Mouse (Mus musculus) erythroblast, embryonic 14.5 days (primary cell): Measurements from ENCODE around the gene Usp12. TPM values are rescaled to one million over a fixed set of nuclear protein-coding genes. Genes with fewer than 3 reads are reported as not detected.

Source experiments
- H3K27me3 ChIP-seq: 2 replicates; pipeline ENCODE4 v1.6.1; 2012; ENCODE audit warnings: inconsistent platforms; ENCODE audit not compliant: control insufficient read depth
- H3K36me3 ChIP-seq: 2 replicates; pipeline ENCODE4 v1.6.1; 2012; ENCODE audit warnings: mild to moderate bottlenecking, inconsistent platforms; ENCODE audit not compliant: control insufficient read depth
- H3K4me1 ChIP-seq: 2 replicates; pipeline ENCODE4 v1.6.1; 2012; ENCODE audit warnings: inconsistent platforms; ENCODE audit not compliant: control insufficient read depth
- H3K4me3 ChIP-seq: replicated peaks from 2 replicates; pipeline ENCODE3; 2012; ENCODE audit warnings: moderate library complexity, mild to moderate bottlenecking, inconsistent platforms
- H3K9me3 ChIP-seq: 2 replicates; pipeline ENCODE4 v1.6.1; 2012; ENCODE audit warnings: low read length, inconsistent platforms, mixed read lengths; ENCODE audit not compliant: control insufficient read depth
- GATA1 ChIP-seq: IDR thresholded peaks from 2 replicates; pipeline ENCODE4 v1.6.1; 2012; ENCODE audit warnings: low read length, inconsistent platforms, mixed read lengths
- TAL1 ChIP-seq: IDR thresholded peaks from 3 replicates; pipeline ENCODE4 v1.6.1; 2012; ENCODE audit warnings: low read length, inconsistent platforms, mixed read lengths
- polyA plus RNA-seq: library from polyadenylated mRNA; stranded (reverse); fragments of >175 nt; gene quantifications from 2 replicates; pipeline ENCODE4 v1.2.3, GENCODE M21; 2012

The Usp12 gene
- polyA plus RNA-seq, 1 experiment, result 0.26 TPM

DNA sequence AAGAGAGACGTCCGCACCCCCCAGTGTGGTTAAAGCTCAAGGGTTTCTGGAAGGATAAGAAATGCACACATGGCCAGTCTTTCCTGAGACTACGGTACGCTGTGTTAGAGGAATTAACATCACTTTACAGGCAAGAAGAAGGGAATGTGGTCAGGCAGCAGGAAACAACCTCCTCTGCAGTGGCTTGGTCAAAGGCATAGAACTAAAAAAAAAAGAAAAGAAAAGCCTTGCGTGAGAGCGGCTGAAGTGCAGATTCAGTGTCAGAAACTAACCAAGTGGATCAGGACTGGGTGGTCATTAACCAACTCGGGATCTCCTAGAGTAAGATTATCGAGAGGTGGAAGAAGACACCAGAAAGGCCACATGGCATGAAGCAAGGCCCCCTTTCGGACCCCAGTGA lies 5.4 kb downstream of the Usp12 start:
- Histone ChIP-seq H3K4me3 (no peak overlapping the region), H3K4me1 (peaks cover 42% of the 10 kb centered on the region), H3K36me3 (no peaks in the 10 kb centered on the region), H3K9me3 (no peaks in the 10 kb centered on the region), H3K27me3 (no peaks in the 10 kb centered on the region; the same call in 1 of the 2 replicates)
- TF ChIP-seq GATA1 (no peak), TAL1 (no peak)

DNA sequence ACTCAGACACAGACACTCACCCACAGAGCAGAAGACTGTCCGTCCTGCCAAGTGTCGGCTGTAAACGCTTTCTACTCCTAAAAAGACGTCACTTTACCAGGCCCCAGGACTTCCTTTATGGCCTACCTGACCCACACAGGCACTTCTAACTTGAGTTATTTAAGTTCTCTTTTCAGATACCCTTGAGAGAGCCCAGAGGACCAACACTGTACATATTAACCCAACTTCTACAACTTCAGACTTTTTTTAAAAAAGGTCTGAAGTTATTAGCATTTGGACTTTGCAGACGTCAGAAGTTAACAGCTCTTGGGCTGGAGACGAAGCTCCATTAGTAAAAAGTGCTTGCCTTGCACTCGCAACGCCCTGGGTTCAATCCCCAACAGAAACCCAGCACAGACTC lies 8.7 kb downstream of the Usp12 start:
- Histone ChIP-seq H3K4me3 (no peak overlapping the region), H3K4me1 (peaks cover 21% of the 10 kb centered on the region), H3K36me3 (peaks cover 2% of the 10 kb centered on the region; the same call in 1 of the 2 replicates), H3K9me3 (no peaks in the 10 kb centered on the region), H3K27me3 (no peaks in the 10 kb centered on the region)
- TF ChIP-seq GATA1 (no peak), TAL1 (no peak)

DNA sequence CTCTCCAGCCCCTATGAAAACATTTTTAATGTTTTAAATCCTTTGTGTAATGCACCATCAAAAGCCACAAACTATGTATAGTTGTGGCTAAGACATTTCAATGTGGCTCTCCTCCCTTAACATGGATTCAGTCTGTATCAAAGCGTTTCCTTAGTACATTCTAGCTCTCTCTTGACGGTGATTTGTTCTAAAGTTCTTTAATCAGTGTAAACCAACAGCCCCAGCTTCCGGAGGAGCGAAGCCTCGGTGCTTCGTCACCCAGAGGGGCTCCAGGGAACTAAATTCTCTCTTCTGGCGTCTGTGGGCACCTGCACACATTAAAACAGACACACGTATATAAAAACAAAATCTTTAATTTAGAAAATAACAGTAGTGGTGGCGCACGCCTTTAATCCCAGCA lies 10.9 kb downstream of the Usp12 start:
- Histone ChIP-seq H3K27me3 (no peaks in the 10 kb centered on the region), H3K4me3 (no peak overlapping the region), H3K9me3 (no peaks in the 10 kb centered on the region), H3K4me1 (peaks cover 19% of the 10 kb centered on the region), H3K36me3 (peaks cover 2% of the 10 kb centered on the region; the same call in 1 of the 2 replicates)
- TF ChIP-seq GATA1, result no peak
- TF ChIP-seq TAL1, result no peak

DNA sequence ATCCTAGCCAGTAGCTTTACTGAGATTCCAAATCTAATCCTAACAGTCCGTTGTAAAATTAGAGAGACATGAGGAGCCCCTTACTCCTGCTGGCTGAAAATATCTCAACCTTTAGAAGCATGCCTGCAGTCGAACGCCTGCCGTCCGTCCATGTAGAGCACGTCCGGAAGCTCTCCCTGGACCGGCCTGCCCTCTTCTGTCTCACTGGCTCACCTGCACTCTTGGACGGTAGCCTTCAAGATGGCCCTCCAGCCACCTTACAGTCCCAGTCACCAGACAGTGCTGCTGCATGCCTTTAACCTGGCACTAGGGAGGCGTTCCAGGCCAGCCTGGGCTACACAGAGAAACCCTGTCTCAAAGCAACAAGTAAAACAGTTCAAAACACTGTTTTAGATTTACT lies 11.5 kb downstream of the Usp12 start:
- no peak for TF ChIP-seq TAL1
- TF ChIP-seq GATA1, result no peak
- H3K4me3 ChIP-seq, result no peak overlapping the region
- H3K27me3 ChIP-seq, result no peaks in the 10 kb centered on the region
- H3K36me3 ChIP-seq, result peaks cover 2% of the 10 kb centered on the region; the same call in 1 of the 2 replicates
- peaks cover 18% of the 10 kb centered on the region for H3K4me1 ChIP-seq
- no peaks in the 10 kb centered on the region for H3K9me3 ChIP-seq

DNA sequence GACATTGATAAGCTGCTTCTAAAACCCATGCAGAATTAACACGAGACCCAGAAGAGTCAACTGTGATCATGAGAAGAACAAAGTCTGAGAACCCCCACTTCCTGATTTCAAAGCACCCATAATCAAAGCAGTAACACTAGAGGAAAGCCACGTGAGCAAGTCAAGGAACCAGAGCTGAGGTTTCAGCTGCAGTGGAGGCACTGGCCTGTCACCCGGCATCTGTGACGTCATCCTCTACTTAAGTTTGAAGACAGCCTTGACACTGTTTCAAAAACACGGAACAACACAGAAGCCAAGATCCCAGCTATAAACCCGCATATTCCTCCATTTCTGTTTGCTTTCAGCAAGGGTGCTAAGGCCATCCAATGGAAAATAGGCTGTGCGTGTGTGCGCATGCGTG lies 13.1 kb downstream of the Usp12 start:
- Histone ChIP-seq H3K4me1 (peaks cover 19% of the 10 kb centered on the region), H3K4me3 (no peak overlapping the region), H3K36me3 (peaks cover 2% of the 10 kb centered on the region; the same call in 1 of the 2 replicates), H3K9me3 (no peaks in the 10 kb centered on the region), H3K27me3 (no peaks in the 10 kb centered on the region)
- no peak for TF ChIP-seq TAL1
- no peak for TF ChIP-seq GATA1

DNA sequence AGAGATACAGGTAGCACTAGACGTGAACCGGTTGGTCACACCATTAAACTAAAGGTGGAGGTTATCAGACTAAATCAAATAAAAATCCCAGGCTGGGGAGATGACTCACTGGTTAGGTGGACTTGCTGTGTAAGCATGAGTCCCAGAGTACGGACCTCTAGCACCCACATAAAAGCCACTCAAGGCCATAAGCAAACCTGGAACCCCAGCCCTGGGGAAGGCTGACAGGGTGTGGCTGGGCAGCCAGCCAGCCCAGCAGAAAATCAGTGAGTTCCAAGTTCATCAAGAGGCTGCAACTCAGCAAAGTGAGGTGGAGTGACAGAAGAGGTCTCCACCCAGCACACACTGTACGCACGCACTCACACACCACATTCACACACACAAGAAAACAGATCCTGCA lies 14.9 kb downstream of the Usp12 start:
- Histone ChIP-seq H3K4me1 (peaks cover 19% of the 10 kb centered on the region), H3K4me3 (no peak overlapping the region), H3K36me3 (peaks cover 2% of the 10 kb centered on the region; the same call in 1 of the 2 replicates), H3K9me3 (no peaks in the 10 kb centered on the region), H3K27me3 (no peaks in the 10 kb centered on the region)
- TF ChIP-seq GATA1 (no peak), TAL1 (no peak)

DNA sequence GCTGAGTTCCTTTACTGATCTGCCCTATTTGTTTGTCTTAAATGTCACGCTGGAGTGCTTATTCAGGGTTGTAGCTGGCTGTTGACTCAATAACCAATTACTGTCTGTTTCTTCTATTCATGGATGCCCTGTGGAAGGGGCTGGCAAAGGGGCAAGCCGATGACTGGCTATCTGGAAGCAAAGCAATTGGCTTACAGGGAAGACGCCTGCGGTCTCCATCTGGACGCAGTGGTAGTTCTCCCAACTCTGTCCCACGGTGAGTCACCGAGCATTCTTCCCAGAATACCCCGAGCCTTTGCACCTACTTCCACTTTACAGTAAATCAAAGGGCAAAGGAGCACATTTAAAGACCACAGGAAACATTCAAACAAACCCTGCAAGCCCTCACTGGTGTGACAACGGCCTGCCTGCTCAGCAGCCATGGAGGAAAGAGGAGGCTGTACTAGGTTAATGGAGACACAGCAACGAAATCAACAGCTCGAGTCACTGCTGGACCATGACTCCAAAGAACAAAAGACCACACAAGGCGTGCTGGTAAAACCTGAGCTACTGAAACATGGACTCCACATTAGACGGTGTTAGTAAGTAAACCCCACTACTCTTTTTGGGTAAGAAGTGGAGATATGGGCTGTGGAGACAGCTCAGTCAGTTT lies 17.7 kb downstream of the Usp12 start:
- Histone ChIP-seq H3K36me3 (peaks cover 6% of the 10 kb centered on the region), H3K4me3 (no peak overlapping the region), H3K27me3 (no peaks in the 10 kb centered on the region), H3K4me1 (peaks cover 18% of the 10 kb centered on the region), H3K9me3 (0 out of 2 replicates have a peak, but pooled peaks cover 2% of the 10 kb centered on the region)
- no peak for TF ChIP-seq TAL1

DNA sequence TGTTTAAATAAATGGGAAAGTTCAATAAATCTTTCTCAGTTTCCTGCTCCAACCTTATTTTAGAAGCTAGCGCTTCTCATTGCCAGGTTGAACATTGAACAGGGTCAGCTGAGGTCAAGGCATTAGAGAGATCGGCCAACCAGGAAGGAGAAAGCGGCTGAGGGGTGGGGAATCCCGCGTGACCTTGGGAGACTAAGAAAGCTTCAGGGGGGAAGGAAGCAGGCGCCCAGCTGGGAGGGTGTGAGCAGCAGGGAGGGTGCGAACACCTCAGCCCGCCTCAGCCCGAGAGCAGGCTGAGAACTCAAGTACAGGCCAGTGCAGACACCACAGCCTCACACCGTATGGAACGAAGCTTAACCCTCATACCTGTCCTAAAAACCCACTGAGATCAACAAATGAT lies 22.8 kb downstream of the Usp12 start:
- Histone ChIP-seq H3K4me3 (no peak overlapping the region), H3K9me3 (0 out of 2 replicates have a peak, but pooled peaks cover 2% of the 10 kb centered on the region), H3K27me3 (no peaks in the 10 kb centered on the region), H3K4me1 (peaks cover 2% of the 10 kb centered on the region), H3K36me3 (peaks cover 11% of the 10 kb centered on the region)
- no peak for TF ChIP-seq GATA1
- TF ChIP-seq TAL1, result no peak

DNA sequence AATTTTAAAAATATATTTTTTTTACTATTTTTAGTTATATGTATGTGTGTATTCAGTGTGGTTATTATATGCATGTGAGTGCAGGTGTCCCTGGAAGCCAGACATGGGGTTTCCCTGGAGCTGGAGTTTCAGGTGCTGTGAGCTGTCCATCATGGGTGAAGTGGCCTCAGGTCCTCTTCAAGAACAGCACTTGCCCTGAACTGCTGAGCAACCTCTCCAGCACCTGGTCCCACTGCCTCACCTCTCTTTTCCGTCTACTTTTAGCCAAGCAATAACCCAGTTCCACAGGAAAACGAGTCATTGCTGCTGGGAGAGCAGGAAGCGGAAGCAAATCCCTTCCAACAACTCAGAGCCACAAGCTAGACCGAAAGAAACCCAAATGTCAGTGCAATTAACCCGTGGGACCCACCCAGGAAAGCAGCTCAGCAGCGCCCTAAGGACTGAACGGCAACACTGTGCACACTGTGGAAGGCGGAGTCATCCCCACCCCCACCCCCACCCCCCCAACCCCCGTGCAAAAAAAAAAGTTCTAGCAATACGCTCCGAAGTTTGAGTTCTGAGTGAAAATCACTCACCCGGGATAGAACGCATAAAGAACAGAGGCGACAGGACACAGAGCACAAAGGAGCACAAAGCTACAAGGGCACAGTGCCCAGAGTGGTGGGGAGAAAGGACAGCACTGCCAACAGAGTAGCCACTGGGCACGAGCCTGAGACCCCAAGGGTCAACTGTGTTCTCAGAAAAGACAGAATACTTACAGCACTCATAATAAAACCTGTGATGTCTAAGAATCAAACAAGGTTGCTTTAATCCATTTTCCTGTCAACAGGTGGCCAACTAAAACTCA lies 24.6 kb downstream of the Usp12 start:
- Histone ChIP-seq H3K4me1 (peaks cover 5% of the 10 kb centered on the region), H3K9me3 (0 out of 2 replicates have a peak, but pooled peaks cover 2% of the 10 kb centered on the region), H3K4me3 (no peak overlapping the region), H3K36me3 (peaks cover 15% of the 10 kb centered on the region), H3K27me3 (no peaks in the 10 kb centered on the region)
- no peak for TF ChIP-seq GATA1
- no peak for TF ChIP-seq TAL1
